Mouse (Mus musculus) liver, adult 2 months (tissue): ENCODE data around the gene Maml2.

Experiments used
- CTCF ChIP-seq: fragments of 200-500 bp; IDR thresholded peaks from 2 replicates; pipeline ENCODE4 v1.5.1; 2011; ENCODE audit warnings: low read depth, low read length, control low read depth
- POLR2A ChIP-seq: fragments of 200-500 bp; IDR thresholded peaks from 2 replicates; pipeline ENCODE4 v1.6.1; 2011; ENCODE audit warnings: low read length, control low read depth; ENCODE audit not compliant: insufficient read depth; ENCODE audit errors: extremely low read depth

- TF ChIP-seq CTCF (no peak), POLR2A (no peak)
These were observed 242.5 kb downstream of the Maml2 start for GRCm38 (mm10) chr9:13540227-13540626.
